Mouse (Mus musculus) right cerebral cortex, adult 18-20 months (tissue): ENCODE measurements around the gene Ubac1.

Experiments used
- DNase-seq: peaks from one replicate; pipeline ENCODE4 v3.0.0; 2022; ENCODE audit warnings: mixed read lengths

Ubac1 gene

GRCm38 (mm10) chr2:25949291-25949690, 72.3 kb downstream of the Ubac1 start:
- no peak for DNase-seq
